Mouse (Mus musculus): Measurements from ENCODE around the gene Hist1h3b. TPM values are rescaled to one million over a fixed set of nuclear protein-coding genes. Genes with fewer than 3 reads are reported as not detected.
"Not testable (repeated sequence)": the region's sequence is repeated elsewhere in the genome, so short reads cannot be mapped to it uniquely, and the experiment has no call there.

The Hist1h3b gene
- polyA plus RNA-seq (2016; fragmentation: Nextera tagmentation; extraction: Ambion mirVana), result 15.2 and 16.6 TPM in 2 replicates

DNA sequence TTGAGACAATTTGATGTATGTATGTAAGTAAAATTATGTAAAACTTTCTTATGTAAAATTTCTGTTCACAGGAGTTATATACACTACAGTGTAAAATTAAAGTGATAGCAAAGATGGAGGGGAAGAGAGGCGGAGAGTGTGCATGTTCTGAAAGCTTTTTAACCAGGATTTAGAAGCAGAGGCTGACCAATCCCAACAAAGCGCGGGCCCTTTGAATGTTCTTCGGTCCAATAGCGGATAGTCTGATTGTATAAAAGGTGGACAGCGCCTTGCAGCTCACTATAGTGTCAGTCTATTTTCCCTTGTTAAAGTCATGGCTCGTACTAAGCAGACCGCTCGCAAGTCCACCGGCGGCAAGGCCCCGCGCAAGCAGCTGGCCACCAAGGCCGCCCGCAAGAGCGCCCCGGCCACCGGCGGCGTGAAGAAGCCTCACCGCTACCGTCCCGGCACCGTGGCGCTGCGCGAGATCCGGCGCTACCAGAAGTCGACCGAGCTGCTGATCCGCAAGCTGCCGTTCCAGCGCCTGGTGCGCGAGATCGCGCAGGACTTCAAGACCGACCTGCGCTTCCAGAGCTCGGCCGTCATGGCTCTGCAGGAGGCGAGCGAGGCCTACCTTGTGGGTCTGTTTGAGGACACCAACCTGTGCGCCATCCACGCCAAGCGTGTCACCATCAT, at the start of gene Hist1h3b:
Gene Hist1h3b (plus strand): TSS at position 201 of the 675 bp plus-strand sequence.
- H3K4me3 ChIP-seq, result peak within 1 kb of the TSS; percentile 59
- ATAC-seq, result peak; percentile 80
- H3K27ac ChIP-seq, result peak within 1 kb of the TSS; percentile 100
- H3K36me3 ChIP-seq; H3K27me3 ChIP-seq (replicated peaks); H3K9me3 ChIP-seq (replicated peaks): not testable (repeated sequence)
- peak within 1 kb of the TSS; percentile 84 for H3K9ac ChIP-seq
- peak within 1 kb of the TSS; percentile 72 for H3K4me2 ChIP-seq
- WGBS (ENCODE audit: insufficient replicate concordance), result under 1% methylated on average over 16 of the region's 47 CpGs
- H3K4me1 ChIP-seq, result peaks cover 56% of the 10 kb centered on the region

DNA sequence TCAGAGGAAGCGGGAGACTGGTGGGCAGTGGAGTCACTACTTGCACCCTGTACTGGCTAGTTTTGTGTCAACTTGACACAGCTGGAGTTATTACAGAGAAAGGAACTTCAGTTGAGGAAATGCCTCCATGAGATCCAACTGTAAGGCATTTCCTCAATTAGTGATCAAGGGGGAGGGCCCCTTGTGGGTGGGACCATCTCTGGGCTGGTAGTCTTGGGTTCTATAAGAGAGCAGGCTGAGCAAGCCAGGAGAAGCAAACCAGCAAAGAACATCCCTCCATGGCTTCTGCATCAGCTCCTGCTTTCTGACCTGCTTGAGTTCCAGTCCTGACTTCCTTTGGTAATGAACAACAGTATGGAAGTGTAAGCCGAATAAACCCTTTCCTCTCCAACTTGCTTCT, 49.3 kb upstream of the Hist1h3b start:
- H3K4me3 ChIP-seq; H3K36me3 ChIP-seq; ATAC-seq; H3K9me3 ChIP-seq (replicated peaks); H3K27ac ChIP-seq; H3K27me3 ChIP-seq (replicated peaks); H3K4me2 ChIP-seq; H3K9ac ChIP-seq: not testable (repeated sequence)
- peaks cover 28% of the 10 kb centered on the region for H3K4me1 ChIP-seq
- 74% methylated on average over 2 of the region's 2 CpGs for WGBS (ENCODE audit: insufficient replicate concordance)

- H3K4me2 ChIP-seq, result no peak overlapping the region
- H3K9ac ChIP-seq, result no peak overlapping the region
- no peak overlapping the region for H3K27ac ChIP-seq
- H3K36me3 ChIP-seq, result no peaks in the 10 kb centered on the region
- peaks cover 26% of the 10 kb centered on the region for H3K4me1 ChIP-seq
- H3K27me3 ChIP-seq (replicated peaks), result peaks cover 28% of the 10 kb centered on the region
- H3K4me3 ChIP-seq, result no peak overlapping the region
- ATAC-seq, result no peak
- H3K9me3 ChIP-seq (replicated peaks), result no peaks in the 10 kb centered on the region
- WGBS (ENCODE audit: insufficient replicate concordance), result 72% methylated on average over 7 of the region's 7 CpGs
Observed at GRCm38 (mm10) chr13:23705751-23706356, 46.2 kb upstream of the Hist1h3b start.

DNA sequence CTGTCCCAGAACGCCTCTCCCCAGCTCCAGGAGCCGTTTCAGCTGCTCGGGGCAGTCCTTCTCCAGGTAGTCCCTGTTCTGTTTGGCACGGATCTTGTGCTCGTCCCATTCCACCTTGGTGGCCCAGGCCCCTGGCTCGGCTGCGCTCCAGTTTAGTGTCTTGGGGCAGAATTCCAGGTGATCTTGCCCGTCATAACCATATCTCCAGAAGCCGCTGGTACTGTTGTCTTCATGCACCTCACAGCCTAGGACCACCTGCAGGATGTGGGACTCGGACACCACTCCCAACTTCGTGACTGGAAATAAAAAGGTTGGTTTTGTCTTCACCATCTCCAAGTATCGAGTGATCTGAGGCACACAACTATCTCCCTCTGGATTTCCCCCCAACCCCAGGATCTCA, 45.3 kb upstream of the Hist1h3b start:
- Histone ChIP-seq H3K27ac (no peak overlapping the region), H3K36me3 (no peaks in the 10 kb centered on the region), H3K4me2 (no peak overlapping the region), H3K27me3 (replicated peaks) (peaks cover 36% of the 10 kb centered on the region), H3K4me3 (no peak overlapping the region), H3K4me1 (peaks cover 25% of the 10 kb centered on the region), H3K9me3 (replicated peaks) (no peaks in the 10 kb centered on the region), H3K9ac (no peak overlapping the region)
- no peak for ATAC-seq
- 78% methylated on average over 12 of the region's 12 CpGs for WGBS (ENCODE audit: insufficient replicate concordance)

- Histone ChIP-seq H3K9ac (no peak overlapping the region), H3K4me3 (no peak overlapping the region), H3K27me3 (replicated peaks) (peaks cover 36% of the 10 kb centered on the region), H3K9me3 (replicated peaks) (no peaks in the 10 kb centered on the region), H3K36me3 (no peaks in the 10 kb centered on the region), H3K4me2 (no peak overlapping the region), H3K27ac (no peak overlapping the region), H3K4me1 (peaks cover 24% of the 10 kb centered on the region)
- 76% methylated on average over 4 of the region's 4 CpGs for WGBS (ENCODE audit: insufficient replicate concordance)
- ATAC-seq, result no peak
Observed at GRCm38 (mm10) chr13:23708041-23708440, 44.0 kb upstream of the Hist1h3b start.

DNA sequence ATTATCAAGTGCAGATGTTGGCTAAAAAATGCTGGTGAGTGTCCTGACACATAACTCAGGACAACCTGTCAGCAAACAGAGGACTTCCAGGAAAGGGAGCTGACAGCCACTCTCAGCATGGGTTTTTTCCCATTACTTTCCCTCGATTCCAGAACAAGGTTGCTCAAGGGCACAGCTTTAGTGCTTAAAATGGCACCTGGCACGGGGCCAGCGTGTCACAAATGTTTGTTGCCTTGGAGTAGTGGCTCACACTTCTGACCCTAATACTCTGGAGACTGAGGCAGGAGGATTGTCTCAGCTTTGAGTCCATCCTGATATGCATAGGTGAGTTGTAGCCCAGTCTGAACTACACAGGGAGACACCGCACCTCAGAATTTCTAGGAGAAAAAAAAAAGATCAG, 43.4 kb upstream of the Hist1h3b start:
- no peak for ATAC-seq
- no peak overlapping the region for H3K4me3 ChIP-seq
- H3K4me2 ChIP-seq, result no peak overlapping the region
- no peaks in the 10 kb centered on the region for H3K36me3 ChIP-seq
- H3K9me3 ChIP-seq (replicated peaks), result no peaks in the 10 kb centered on the region
- H3K27me3 ChIP-seq (replicated peaks), result peaks cover 36% of the 10 kb centered on the region
- no peak overlapping the region for H3K9ac ChIP-seq
- WGBS (ENCODE audit: insufficient replicate concordance), result 77% methylated on average over 4 of the region's 4 CpGs
- H3K27ac ChIP-seq, result no peak overlapping the region
- H3K4me1 ChIP-seq, result peaks cover 22% of the 10 kb centered on the region

- H3K9ac ChIP-seq, result peak overlapping the region; percentile 70
- H3K27ac ChIP-seq, result peak overlapping the region; percentile 59
- ATAC-seq, result 0 out of 2 replicates have a peak, but pooled peaks have one; percentile 18
- peak overlapping the region; percentile 68 for H3K4me2 ChIP-seq
- no peaks in the 10 kb centered on the region for H3K9me3 ChIP-seq (replicated peaks)
- H3K27me3 ChIP-seq (replicated peaks), result peaks cover 36% of the 10 kb centered on the region
- H3K4me1 ChIP-seq, result peaks cover 22% of the 10 kb centered on the region
- no peaks in the 10 kb centered on the region for H3K36me3 ChIP-seq
- 37% methylated on average over 15 of the region's 15 CpGs for WGBS (ENCODE audit: insufficient replicate concordance)
- H3K4me3 ChIP-seq, result peak overlapping the region; percentile 57
Observed at GRCm38 (mm10) chr13:23709714-23710373, 42.2 kb upstream of the Hist1h3b start.

- peaks cover 22% of the 10 kb centered on the region for H3K4me1 ChIP-seq
- H3K9me3 ChIP-seq (replicated peaks), result no peaks in the 10 kb centered on the region
- peak within 1 kb of the TSS; percentile 57 for H3K4me3 ChIP-seq
- no peaks in the 10 kb centered on the region for H3K36me3 ChIP-seq
- WGBS (ENCODE audit: insufficient replicate concordance), result 2% methylated on average over 17 of the region's 17 CpGs
- peak; percentile 49; the same call in 1 of the 2 replicates for ATAC-seq
- H3K27me3 ChIP-seq (replicated peaks), result peaks cover 36% of the 10 kb centered on the region
- peak within 1 kb of the TSS; percentile 68 for H3K4me2 ChIP-seq
- H3K27ac ChIP-seq, result peak within 1 kb of the TSS; percentile 59
- H3K9ac ChIP-seq, result peak within 1 kb of the TSS; percentile 70
Observed at GRCm38 (mm10) chr13:23710374-23711089, 41.5 kb upstream of the Hist1h3b start, which contains the start of gene Hfe. TSS of gene Hfe (minus strand) at chr13:23710854.

DNA sequence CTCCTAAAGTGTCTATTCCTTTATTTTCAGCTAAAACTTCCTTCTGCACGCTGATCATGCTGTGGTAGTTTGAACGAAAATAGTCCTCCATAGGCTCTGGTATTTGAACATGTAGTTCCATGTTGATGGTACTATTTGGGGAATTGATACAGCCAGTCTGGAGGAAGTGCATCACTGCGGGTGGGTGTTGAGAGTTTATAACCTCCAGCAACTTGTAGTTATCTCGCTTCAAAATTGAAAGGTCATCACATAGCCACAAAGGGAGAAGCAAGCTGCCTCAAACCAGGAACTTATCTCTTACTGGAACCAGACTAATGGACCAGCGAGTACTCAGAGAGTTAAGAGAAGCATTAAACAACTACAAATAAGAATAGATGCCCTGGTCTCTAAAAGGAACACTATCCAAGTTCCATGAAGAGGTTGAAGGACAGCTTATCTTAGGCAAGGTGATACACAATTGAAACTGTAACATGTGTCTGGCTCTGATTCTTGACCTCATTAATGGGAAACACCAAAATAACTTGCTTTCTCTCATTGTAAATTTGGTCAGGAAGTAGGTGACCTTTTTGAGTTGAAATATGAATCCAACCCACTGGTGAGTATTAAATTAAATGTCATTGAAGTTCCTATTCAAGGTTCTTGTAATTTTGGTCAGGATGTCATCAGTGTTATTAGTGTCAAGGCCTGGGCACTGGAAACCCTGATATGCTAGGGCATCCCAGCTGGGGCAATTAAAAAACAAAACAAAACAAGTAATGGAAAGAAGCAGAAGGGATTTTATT, 35.6 kb upstream of the Hist1h3b start:
- H3K9ac ChIP-seq, result no peak overlapping the region
- H3K4me2 ChIP-seq, result no peak overlapping the region
- peaks cover 2% of the 10 kb centered on the region for H3K27me3 ChIP-seq (replicated peaks)
- no peak overlapping the region for H3K27ac ChIP-seq
- H3K4me1 ChIP-seq, result 0 out of 2 replicates have a peak, but pooled peaks cover 4% of the 10 kb centered on the region
- no peaks in the 10 kb centered on the region for H3K9me3 ChIP-seq (replicated peaks)
- ATAC-seq, result no peak
- H3K36me3 ChIP-seq, result no peaks in the 10 kb centered on the region
- H3K4me3 ChIP-seq, result no peak overlapping the region
- WGBS (ENCODE audit: insufficient replicate concordance), result 27% methylated on average over 5 of the region's 5 CpGs

- Histone ChIP-seq H3K9me3 (replicated peaks) (no peaks in the 10 kb centered on the region), H3K4me1 (0 out of 2 replicates have a peak, but pooled peaks cover 3% of the 10 kb centered on the region), H3K4me3 (no peak overlapping the region), H3K4me2 (no peak overlapping the region), H3K27ac (0 out of 2 replicates have a peak overlapping the region, but pooled peaks have one; percentile 20), H3K27me3 (replicated peaks) (no peaks in the 10 kb centered on the region; the same call in 1 of the 2 replicates), H3K36me3 (no peaks in the 10 kb centered on the region), H3K9ac (no peak overlapping the region)
- 44% methylated on average over 11 of the region's 11 CpGs for WGBS (ENCODE audit: insufficient replicate concordance)
- ATAC-seq, result no peak
Observed at GRCm38 (mm10) chr13:23717176-23717575, 34.9 kb upstream of the Hist1h3b start.

DNA sequence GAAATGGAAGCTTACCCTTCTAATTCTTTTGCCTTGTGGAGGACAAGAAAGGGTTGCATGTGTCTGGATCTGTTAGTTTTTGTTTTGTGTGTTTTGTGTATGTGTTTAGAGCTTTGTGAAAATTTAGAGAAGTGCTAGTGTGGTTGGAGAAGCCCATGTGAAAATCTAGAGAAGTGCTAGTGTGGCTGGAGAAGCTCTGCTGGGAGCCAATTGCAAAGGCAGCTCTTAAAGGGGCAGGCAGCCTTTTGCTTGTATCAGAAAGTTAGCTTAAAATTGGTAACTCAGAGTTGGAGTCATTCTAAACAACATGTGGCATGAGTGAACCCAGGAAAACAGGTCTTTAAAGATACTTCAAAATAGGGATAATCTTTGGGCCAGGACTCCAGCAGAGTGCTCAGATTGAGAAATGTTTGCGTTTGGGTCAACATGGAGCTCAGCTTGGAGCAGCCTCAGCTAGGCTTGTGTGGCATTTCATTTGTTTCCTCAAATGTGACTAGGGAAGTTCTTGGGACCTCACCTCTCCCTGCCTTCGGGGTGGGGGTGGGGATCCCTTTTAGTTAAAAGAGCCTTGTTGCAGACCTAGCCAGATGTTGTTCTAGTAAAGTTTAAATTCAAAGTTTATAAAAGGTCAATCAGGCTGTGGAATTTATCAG, 34.3 kb upstream of the Hist1h3b start:
- H3K9ac ChIP-seq; H3K4me3 ChIP-seq; H3K36me3 ChIP-seq; H3K4me2 ChIP-seq; H3K27me3 ChIP-seq (replicated peaks); ATAC-seq; H3K9me3 ChIP-seq (replicated peaks); H3K4me1 ChIP-seq: not testable (repeated sequence)
- 12% methylated on average over 2 of the region's 2 CpGs for WGBS (ENCODE audit: insufficient replicate concordance)
- 0 out of 2 replicates have a peak overlapping the region, but pooled peaks have one; percentile 20 for H3K27ac ChIP-seq
